Mouse (Mus musculus): Measurements from ENCODE around the gene Adra1b.

GRCm38 (mm10) chr11:43727796-43728195 is 173.2 kb downstream of the Adra1b start:
- no peak for TF ChIP-seq POLR2A (IDR thresholded peaks at IDR 0.05; ENCODE audit: insufficient read depth, low read length)
- TF ChIP-seq CTCF (IDR thresholded peaks at IDR 0.05; ENCODE audit: low read depth, low read length), result no peak
- TF ChIP-seq EP300 (IDR thresholded peaks at IDR 0.05; ENCODE audit: insufficient read depth, low read depth, low read length), result no peak
